8 mouse cellular contexts compared by ENCODE assay signal in the genomic region with DNA sequence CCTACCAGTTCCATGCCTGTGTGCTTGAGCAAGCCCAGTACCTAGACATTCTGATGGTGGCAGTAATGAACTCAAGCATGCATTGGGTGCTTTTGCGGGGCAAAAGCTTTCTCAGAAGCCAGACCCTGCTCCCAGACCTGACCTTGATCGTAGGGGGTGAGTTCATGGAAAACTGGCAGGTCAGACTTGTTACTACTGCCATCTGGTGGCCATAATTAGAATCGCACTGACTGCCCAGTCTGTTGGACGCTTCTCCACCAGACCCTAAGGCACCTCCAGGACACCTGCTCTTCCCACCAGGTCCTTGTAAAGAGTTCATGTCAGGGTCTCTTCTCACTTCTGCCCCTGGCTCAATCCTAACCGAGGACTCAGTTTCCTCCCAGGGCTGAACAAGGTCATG. TPM values are rescaled to one million over a fixed set of nuclear protein-coding genes. Genes with fewer than 3 reads are reported as not detected.
DNase-seq lines count a peak whose midpoint lies in the region; ATAC-seq lines count a peak whose summit lies in the region.

No protein-coding gene starts in this region.

- no peak overlapping the region for H3K9ac ChIP-seq in lung, embryonic 16.5 days (ENCODE audit: low read length)

- no peaks in the 10 kb centered on the region for H3K27me3 ChIP-seq in lung, embryonic 16.5 days (ENCODE audit: control insufficient read depth, insufficient read depth, low read depth, low read length)

- no peaks in the 10 kb centered on the region for H3K36me3 ChIP-seq in lung, embryonic 16.5 days (ENCODE audit: control insufficient read depth, insufficient read depth, low read length)

- 3% methylated on average over 5 of the region's 5 CpGs for WGBS in lung, embryonic 16.5 days

- H3K4me3 ChIP-seq in lung, embryonic 16.5 days (ENCODE audit: low read length): no peak overlapping the region

- H3K4me1 ChIP-seq in lung, embryonic 16.5 days (replicated peaks; ENCODE audit: control insufficient read depth, insufficient read depth, low read length): no peaks in the 10 kb centered on the region

- peak; percentile 70 for DNase-seq in gastrocnemius, adult 18-20 months (ENCODE audit: low spot score)
- DNase-seq in gastrocnemius, postnatal 25 days: no peak
- peak; percentile 80 for DNase-seq in ES-CJ7 (ENCODE audit: low read depth, low spot score)
- peak; percentile 74 to 79 for DNase-seq in cerebellum, adult 18-20 months
- peak; percentile 78 to 82 for DNase-seq in kidney, postnatal 4 days
- peak; percentile 39 for DNase-seq in right cerebral cortex, postnatal 4 days

- no peaks in the 10 kb centered on the region for H3K9me3 ChIP-seq in lung, embryonic 16.5 days (ENCODE audit: control insufficient read depth, low read length)

- H3K27ac ChIP-seq in lung, embryonic 16.5 days (ENCODE audit: low read length): no peak overlapping the region

- no peak overlapping the region for H3K4me2 ChIP-seq in lung, embryonic 16.5 days (ENCODE audit: low read depth, low read length)

- peak; percentile 46 for ATAC-seq in granulocyte monocyte progenitor cell, adult 5-6 weeks (replicated peaks; ENCODE audit: poor library complexity, severe bottlenecking)
- 0 out of 2 replicates have a peak, but pooled peaks have one; percentile 28 for ATAC-seq in lung, embryonic 16.5 days (ENCODE audit: low read depth)

RNA-seq across cellular contexts. Expression of gene Trim67, which starts 34.5 kb away (rescaled TPM):
- under 1 TPM; 0.05 to 0.21 TPM for total RNA-seq in gastrocnemius, adult 18-20 months (2021)
- total RNA-seq in gastrocnemius, postnatal 25 days (2021): under 1 TPM; 0.13 to 0.21 TPM
- total RNA-seq in granulocyte monocyte progenitor cell, adult 5-6 weeks (2014; fragmentation: Nextera tagmentation): not detected in 2 replicates
- not detected in 2 replicates for total RNA-seq in granulocyte monocyte progenitor cell, adult 5-6 weeks (2017)
- 0.84 and 0.92 TPM in 2 replicates for polyA plus RNA-seq in lung, embryonic 16.5 days (2015; fragmentation: Nextera tagmentation; extraction: Ambion mirVana)

RNA-seq across cellular contexts. Expression of gene Gnpat, which starts 35.4 kb away (rescaled TPM):
- total RNA-seq in gastrocnemius, adult 18-20 months (2021): 100 to 1,000 TPM; 138 to 151 TPM
- 100 to 1,000 TPM; 125 to 145 TPM for total RNA-seq in gastrocnemius, postnatal 25 days (2021)
- 116 and 145 TPM in 2 replicates for total RNA-seq in granulocyte monocyte progenitor cell, adult 5-6 weeks (2014; fragmentation: Nextera tagmentation)
- total RNA-seq in granulocyte monocyte progenitor cell, adult 5-6 weeks (2017): 92.3 and 115 TPM in 2 replicates
- polyA plus RNA-seq in lung, embryonic 16.5 days (2015; fragmentation: Nextera tagmentation; extraction: Ambion mirVana): 97.5 and 99.0 TPM in 2 replicates

RNA-seq across cellular contexts. Expression of gene 2810004N23Rik, which starts 35.5 kb away (rescaled TPM):
- total RNA-seq in gastrocnemius, adult 18-20 months (2021): 10 to 100 TPM; 32.1 to 33.6 TPM
- total RNA-seq in gastrocnemius, postnatal 25 days (2021): 10 to 100 TPM; 24.5 to 25.4 TPM
- 46.8 and 49.8 TPM in 2 replicates for total RNA-seq in granulocyte monocyte progenitor cell, adult 5-6 weeks (2014; fragmentation: Nextera tagmentation)
- 65.8 and 75.4 TPM in 2 replicates for total RNA-seq in granulocyte monocyte progenitor cell, adult 5-6 weeks (2017)
- 39.5 and 42.7 TPM in 2 replicates for polyA plus RNA-seq in lung, embryonic 16.5 days (2015; fragmentation: Nextera tagmentation; extraction: Ambion mirVana)
